Mouse (Mus musculus) cerebellum, adult 11 months (tissue): ENCODE results near the gene Rhbdd3.

Experiments used
- DNase-seq: peaks from one replicate; pipeline ENCODE4 v3.0.0; 2022

Rhbdd3 gene

DNA sequence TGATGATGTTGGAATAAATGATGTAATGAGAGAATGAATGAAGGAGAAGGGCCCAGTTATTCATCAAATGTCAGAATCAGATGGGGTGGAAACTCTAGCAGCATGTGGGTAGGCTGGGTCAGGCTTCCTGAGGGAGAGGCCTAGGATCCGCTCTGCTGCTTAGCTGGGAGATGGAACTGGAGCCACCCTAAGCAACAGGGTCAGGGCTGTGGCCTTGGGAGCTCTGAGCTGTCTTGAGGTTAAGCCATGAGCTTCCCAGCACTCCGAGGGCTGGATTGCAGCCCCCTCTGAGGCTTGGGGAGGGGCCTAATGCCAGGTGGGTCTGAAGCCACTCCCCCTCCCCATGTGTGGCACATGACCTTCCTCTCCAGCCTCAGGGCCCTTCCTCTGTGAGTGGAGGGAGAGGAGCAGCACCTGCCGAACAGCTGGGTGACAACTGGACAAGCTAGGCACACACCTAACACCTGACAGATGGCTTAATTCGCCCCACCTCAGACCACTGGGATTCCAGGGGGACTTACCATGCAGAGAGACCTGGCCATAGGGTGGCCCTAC, 31.5 kb downstream of the Rhbdd3 start:
- no peak for DNase-seq

GRCm38 (mm10) chr11:5132751-5133150, 34.0 kb downstream of the Rhbdd3 start:
- DNase-seq: no peak

DNA sequence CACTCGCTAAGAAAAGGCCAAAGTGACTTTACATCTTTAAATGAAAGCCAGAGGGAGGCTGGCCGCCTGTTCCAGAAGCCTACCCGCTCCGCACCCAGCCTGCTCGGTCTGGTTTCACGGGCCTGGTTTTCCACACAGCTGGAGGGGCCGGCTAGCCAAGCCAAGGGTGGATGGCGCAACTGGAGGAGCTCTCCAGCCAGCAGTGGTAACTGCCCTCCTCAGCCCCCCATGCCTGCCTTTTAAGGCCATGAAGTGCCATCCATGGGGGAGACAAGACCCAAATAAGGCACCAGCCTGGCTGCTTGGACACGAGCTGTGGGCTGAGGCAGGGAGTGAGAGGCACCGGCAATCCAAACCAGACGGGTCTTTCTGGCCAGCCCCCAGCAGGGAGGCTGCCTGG, 37.2 kb downstream of the Rhbdd3 start:
- no peak for DNase-seq

DNA sequence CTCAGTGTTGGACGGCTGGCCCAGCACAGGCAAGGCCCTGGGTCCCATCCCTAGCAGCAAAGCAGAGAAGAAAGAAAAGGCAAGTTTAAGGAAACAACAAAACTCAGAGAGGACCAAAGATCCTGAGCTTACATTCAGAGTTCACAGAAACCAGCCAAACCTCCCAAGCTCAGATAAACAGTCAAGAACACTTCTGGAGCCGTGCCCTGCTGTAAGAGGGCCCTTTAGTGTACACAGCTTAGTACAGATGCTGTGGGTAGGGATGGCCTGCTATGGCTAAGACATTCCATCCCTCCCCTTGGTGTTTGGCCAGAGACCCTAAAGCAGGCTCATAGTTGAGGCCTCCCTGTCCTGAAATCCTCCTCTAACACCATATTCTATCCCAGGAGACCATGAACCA, 39.9 kb downstream of the Rhbdd3 start:
- DNase-seq: no peak

DNA sequence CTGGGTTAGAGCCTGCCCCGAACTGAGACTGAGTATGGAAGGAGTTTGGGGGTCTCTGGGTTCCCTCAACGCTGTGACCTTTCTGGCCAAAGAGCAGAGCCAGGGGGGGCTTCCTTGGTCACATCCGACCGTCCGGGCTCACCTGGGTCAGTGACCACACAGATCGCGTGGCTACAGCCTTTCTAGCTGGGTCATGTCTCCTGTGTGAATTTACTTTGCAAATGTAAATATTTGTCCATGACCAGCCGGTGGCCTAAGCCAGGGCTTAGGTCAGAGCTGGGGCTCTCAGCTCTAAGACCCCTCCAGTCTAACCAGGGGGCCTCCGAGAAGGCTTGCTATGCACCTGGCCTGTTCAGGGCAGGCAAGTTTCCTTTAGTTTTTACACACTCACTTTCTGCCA, 40.6 kb downstream of the Rhbdd3 start:
- no peak for DNase-seq

DNA sequence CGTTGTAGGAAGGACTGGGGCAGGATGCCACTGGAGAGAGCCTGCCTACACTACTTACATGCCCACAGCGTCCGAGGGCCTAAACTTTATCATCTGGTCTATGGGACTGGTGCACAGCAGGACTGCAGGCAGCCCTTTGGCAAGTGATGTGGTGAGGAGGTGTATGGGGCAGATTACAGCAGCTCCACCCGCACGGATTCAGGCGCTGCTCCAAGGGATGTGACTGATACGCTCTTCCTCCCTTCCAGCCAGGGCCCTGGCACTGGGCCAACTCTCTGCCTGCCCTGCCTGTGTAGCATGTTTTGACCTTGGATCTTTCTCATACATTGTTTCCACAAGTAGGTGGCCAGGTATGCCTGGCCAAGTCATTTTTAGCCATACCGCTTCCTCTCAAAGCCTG, 41.9 kb downstream of the Rhbdd3 start:
- peak; percentile 50 for DNase-seq

DNA sequence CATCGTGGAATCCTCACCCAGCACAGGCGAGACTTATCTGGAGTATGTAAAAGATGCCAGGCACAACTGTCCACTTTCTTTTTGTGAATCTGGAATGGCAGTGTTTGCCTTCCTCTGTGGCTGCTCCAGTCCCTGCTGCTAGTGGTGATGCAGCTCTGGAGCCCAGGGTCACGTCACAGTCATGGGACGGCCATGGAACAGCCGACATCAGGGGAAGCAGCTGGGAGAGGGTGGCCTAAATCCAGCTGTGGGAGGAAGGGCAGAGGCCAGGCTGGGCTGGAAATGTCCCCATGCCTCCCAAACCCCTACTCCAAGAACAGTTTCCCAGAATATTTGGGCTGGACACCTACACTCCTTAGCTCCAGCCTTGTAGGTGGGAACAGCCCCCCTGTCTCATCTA, 42.5 kb downstream of the Rhbdd3 start:
- no peak for DNase-seq

DNA sequence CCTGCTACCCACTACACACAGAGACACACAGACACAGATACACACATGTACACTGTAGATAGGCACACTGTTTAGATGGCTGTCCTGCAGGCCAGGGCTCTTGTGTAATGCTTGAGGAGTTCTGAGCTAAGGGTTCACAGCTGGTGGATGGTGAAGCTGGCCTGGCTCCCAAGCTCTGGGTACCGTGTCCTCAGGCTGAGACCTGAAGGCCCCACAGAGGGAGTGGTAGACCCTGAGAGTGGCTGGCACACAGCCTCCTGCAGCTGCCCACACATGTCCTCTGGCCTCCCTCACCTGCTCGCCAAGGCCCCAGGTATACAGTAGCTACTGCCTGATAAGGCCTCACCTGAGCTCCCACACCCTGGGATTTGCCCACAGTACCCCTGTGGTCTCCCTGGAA, 43.2 kb downstream of the Rhbdd3 start:
- DNase-seq: no peak

- DNase-seq: no peak
Observed at GRCm38 (mm10) chr11:5145600-5145999, 46.9 kb downstream of the Rhbdd3 start.

DNA sequence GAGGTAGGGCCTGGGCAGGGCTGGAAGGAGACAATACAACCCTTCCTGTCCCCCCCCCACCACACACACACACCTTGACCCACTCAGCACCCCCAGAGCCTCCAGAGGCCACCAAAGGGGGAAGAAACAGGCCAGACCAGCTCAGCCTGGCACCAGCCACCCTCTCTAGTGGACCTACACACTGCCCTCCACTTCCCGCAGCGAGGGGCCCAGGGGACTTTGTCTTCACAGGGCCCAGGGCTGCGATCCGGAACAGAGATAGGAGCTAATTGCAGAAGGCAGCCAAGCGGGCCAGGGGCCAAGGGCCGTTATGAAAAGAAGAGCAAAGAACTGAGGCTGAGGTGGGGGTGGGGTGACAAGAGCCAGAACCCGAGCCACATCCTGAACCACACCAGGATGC, 50.5 kb downstream of the Rhbdd3 start:
- no peak for DNase-seq

GRCm38 (mm10) chr11:5149955-5150354, 51.2 kb downstream of the Rhbdd3 start:
- DNase-seq: no peak

GRCm38 (mm10) chr11:5150416-5151246, 51.9 kb downstream of the Rhbdd3 start:
- no peak for DNase-seq

DNA sequence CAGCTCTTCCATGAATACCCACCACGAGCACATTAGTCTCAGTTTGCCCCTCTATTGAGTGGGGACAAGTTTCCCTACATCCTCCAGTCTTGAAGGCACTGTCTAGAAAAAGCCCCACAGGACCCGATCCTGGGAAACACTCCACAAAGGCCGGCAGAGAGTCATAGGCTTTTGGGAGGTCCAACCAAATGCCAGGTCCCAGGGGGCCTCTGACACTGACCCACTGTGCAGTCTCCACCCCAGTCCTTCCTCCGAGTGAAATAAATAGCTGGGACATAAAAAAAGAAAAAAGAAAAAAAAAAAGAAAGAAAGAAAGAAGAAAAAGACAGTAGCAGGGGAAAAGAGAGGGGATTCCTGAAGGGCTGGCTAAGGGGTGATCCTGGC, 52.5 kb downstream of the Rhbdd3 start:
- DNase-seq: no peak

GRCm38 (mm10) chr11:5151680-5152337, 53.1 kb downstream of the Rhbdd3 start, which contains the start of gene Emid1:
TSS of gene Emid1 (minus strand) at chr11:5152257.
- DNase-seq: no peak

DNA sequence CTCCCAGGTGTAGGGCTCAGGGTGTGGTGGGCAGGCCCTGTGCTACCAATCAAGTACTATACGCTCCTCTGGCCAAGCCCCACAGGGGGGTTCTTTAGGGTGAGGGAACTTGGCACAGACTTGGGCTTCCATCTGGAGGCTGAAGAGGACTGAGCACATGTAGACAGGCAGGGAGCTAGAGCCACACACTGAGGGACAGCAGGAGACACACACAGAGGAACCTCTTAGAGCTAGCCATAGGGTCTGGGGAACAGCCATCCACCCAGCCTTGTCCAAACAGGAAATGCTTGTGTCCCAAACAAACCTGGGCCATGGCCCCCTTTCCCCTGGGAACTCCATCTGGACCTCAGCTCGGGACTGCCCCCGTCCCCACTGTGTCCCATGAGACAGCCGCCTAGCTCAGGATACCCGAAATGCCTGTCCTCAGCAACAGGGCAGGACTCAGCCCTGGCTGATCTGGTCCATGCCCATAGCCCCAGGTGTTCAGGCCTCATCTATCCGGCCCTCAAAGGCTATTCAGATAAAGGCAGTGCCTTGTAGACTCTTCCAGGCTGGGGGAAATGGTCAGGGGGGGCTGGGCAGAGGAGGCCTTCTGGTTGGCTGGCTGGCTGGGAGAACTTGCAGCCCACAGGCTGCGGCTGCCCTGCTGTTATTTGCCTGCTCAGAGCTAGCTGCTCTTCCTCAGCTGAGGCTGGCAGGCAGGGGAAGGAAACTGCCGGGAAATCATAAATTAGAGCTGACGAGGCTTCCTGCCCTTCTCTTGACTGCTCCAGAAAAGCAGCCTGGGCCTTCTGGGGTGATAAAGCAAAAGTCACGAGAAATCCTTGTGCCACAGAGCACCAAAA, 56.5 kb downstream of the Rhbdd3 start:
- peak; percentile 59 for DNase-seq
